Mouse (Mus musculus) heart, embryonic 14.5 days (tissue): ENCODE measurements at regions not wholly inside any gene's neighbourhood (a gene's known extent, or its start where the extent isn't known, plus 50 kb on each side); places are given as distances from the start of the nearest gene placed in this dataset.

Source experiments
- ATAC-seq: fragments of 200-750 bp; cut with Nextera tagmentation; 2 replicates; pipeline ENCODE4 v1.8.0; 2017; ENCODE audit warnings: low read depth, moderate TSS enrichment; ENCODE audit not compliant: insufficient number of reproducible peaks, insufficient read depth, low FRiP score
- H3K27ac ChIP-seq, 2 experiments: fragments of 200-500 bp in 1 of 2; fragments of 300-500 bp in 1 of 2; sonication (generic) in 1 of 2; replicated peaks in 1 of 2; 2 replicates each; pipeline ENCODE4 v1.5.1; 2012 to 2014; ENCODE audit warnings: low read depth in 2 of 2, low read length in 2 of 2, control low read depth in 1 of 2, mild to moderate bottlenecking in 1 of 2, mixed read lengths in 1 of 2; ENCODE audit not compliant: control insufficient read depth in 1 of 2, insufficient read depth in 1 of 2
- H3K27me3 ChIP-seq: fragments of 300-500 bp; sonication (generic); 2 replicates; pipeline ENCODE4 v1.6.1; 2014; ENCODE audit warnings: mild to moderate bottlenecking, low read length, control low read depth; ENCODE audit not compliant: control insufficient read depth, insufficient read depth
- H3K36me3 ChIP-seq: fragments of 300-500 bp; sonication (generic); 2 replicates; pipeline ENCODE4 v1.6.1; 2014; ENCODE audit warnings: mild to moderate bottlenecking, control low read depth, low read length, mixed read lengths; ENCODE audit not compliant: control insufficient read depth, insufficient read depth
- H3K4me1 ChIP-seq, 2 experiments: fragments of 200-500 bp in 1 of 2; fragments of 300-500 bp in 1 of 2; sonication (generic) in 1 of 2; 2 replicates each; pipeline ENCODE4 v1.6.1; 2012 to 2014; ENCODE audit warnings: low read length in 2 of 2, control low read depth in 1 of 2, mixed read lengths in 1 of 2; ENCODE audit not compliant: control insufficient read depth in 2 of 2, insufficient read depth in 2 of 2
- H3K4me2 ChIP-seq: fragments of 300-500 bp; sonication (generic); 2 replicates; pipeline ENCODE4 v1.6.1; 2014; ENCODE audit warnings: mild to moderate bottlenecking, low read length
- H3K4me3 ChIP-seq, 2 experiments: fragments of 200-500 bp in 1 of 2; fragments of 300-500 bp in 1 of 2; sonication (generic) in 1 of 2; 2 replicates each; pipeline ENCODE4 v1.5.1; 2012 to 2014; ENCODE audit warnings: low read length in 2 of 2, mild to moderate bottlenecking in 2 of 2, control low read depth in 1 of 2, low read depth in 1 of 2, moderate library complexity in 1 of 2; ENCODE audit not compliant: control insufficient read depth in 1 of 2, insufficient read depth in 1 of 2
- H3K9ac ChIP-seq: fragments of 300-500 bp; sonication (generic); 2 replicates; pipeline ENCODE4 v1.6.1; 2014; ENCODE audit warnings: mild to moderate bottlenecking, low read length
- H3K9me3 ChIP-seq: fragments of 300-500 bp; sonication (generic); 2 replicates; pipeline ENCODE4 v1.6.1; 2016; ENCODE audit warnings: low read length, control low read depth; ENCODE audit not compliant: control insufficient read depth
- WGBS: fragments of 180-500 bp; shearing (Covaris S2); extraction: QIAGEN DNeasy Blood & Tissue Kit; methylation state at CpG from one replicate; pipeline ENCODE4 v1.1.7; 2014; 5-methylcytosine and 5-hydroxymethylcytosine counted together

DNA sequence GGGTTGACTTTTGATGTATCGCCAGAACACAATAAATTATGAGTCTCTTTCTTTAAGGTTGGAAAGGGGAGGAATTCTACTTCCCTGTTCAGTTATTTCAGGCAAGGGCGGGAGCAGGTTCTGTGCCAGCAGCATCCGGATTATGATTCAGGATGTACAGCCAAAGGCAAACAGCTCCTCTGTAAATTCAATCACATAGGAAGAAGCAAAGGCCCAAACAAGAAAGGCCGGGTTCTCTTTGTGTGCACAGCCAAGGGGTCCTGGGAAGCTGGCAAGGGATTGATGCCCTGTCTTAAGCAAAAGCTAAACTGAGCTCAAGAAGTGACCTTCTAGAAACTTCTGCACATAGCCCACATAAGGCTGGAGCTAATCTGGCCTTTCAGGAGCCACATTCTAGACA, 135.9 kb upstream of the Hes1 start:
- Histone ChIP-seq H3K4me3 (no peak overlapping the region), H3K27me3 (no peaks in the 10 kb centered on the region), H3K36me3 (no peaks in the 10 kb centered on the region), H3K9me3 (0 out of 2 replicates have a peak, but pooled peaks cover 2% of the 10 kb centered on the region), H3K9ac (no peak overlapping the region), H3K4me1 (peaks cover 5 to 7% of the 10 kb centered on the region in 2 experiments; a peak in 2 of 4 replicates), H3K4me2 (no peak overlapping the region), H3K27ac (no peak overlapping the region)
- ATAC-seq = no peak
- WGBS = 91% methylated on average over 4 of the region's 4 CpGs

DNA sequence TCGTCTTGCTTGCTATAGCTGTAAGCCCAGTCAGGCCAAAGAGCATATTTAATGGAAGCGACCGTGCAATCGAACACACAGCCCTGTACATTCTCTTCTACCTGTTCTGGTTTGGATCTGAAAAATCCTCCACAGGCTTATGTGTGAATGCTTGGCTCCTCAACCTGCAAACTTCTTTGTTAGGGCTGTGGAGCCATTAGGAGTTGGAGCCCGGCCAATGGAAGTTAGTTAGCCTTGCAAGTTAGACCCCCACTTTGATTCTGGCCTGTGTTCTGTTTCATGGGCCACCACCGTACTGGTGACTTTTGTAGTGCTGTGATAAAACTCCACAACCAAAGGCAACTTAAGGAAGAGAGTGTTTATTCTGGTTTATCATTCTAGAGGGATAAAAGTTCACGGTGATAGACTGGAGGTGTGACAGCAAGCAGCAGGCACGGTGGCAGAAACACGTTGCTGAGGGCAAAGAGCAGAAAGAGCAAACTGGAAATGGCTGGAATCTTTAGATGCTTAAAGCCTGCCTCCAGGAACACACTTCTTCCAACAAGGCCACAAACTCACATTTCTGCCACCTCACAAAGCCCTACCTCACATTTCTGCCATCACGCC, 132.3 kb upstream of the Hes1 start:
- Histone ChIP-seq H3K36me3 (no peaks in the 10 kb centered on the region), H3K27ac (no peak overlapping the region), H3K9ac (no peak overlapping the region), H3K27me3 (no peaks in the 10 kb centered on the region), H3K4me3 (no peak overlapping the region), H3K4me1 (peaks cover 11 to 18% of the 10 kb centered on the region in 2 experiments), H3K4me2 (no peak overlapping the region), H3K9me3 (0 out of 2 replicates have a peak, but pooled peaks cover 2% of the 10 kb centered on the region)
- ATAC-seq = no peak
- WGBS = 62% methylated on average over 10 of the region's 10 CpGs

GRCm38 (mm10) chr16:29934649-29935048, 129.5 kb upstream of the Hes1 start:
- Histone ChIP-seq H3K27me3 (no peaks in the 10 kb centered on the region), H3K9ac (no peak overlapping the region), H3K4me1 (peaks cover 13 to 21% of the 10 kb centered on the region in 2 experiments), H3K9me3 (no peaks in the 10 kb centered on the region), H3K4me3 (no peak overlapping the region), H3K36me3 (no peaks in the 10 kb centered on the region), H3K27ac (no peak overlapping the region), H3K4me2 (no peak overlapping the region)
- 31% methylated on average over 1 of the region's 1 CpGs for WGBS
- no peak for ATAC-seq

DNA sequence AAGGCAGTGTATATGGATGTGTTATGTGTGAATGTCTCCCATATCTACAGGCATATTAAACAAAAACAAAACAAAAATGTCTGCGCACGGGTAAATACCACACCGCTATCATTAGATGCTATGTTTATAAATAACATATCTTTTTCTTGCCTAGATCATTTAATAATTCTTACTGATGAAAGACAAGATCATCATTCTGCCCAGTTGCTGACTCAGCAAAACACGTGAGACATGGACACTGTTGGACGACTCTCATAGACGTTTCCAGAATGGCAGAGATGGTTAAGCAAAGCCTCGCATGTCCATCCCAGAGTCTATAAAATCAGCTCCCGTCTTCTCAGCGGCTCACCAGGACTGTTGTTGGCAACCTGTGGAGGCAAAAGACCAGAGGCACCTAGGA, 125.5 kb upstream of the Hes1 start:
- peaks cover 13 to 30% of the 10 kb centered on the region in 2 experiments for H3K4me1 ChIP-seq
- no peaks in the 10 kb centered on the region for H3K9me3 ChIP-seq
- no peak overlapping the region for H3K9ac ChIP-seq
- WGBS = 93% methylated on average over 9 of the region's 9 CpGs
- no peak for ATAC-seq
- H3K36me3 ChIP-seq = no peaks in the 10 kb centered on the region
- no peak overlapping the region for H3K27ac ChIP-seq
- H3K4me3 ChIP-seq = no peak overlapping the region
- no peaks in the 10 kb centered on the region for H3K27me3 ChIP-seq
- H3K4me2 ChIP-seq = no peak overlapping the region

- Histone ChIP-seq H3K9me3 (no peaks in the 10 kb centered on the region), H3K36me3 (no peaks in the 10 kb centered on the region), H3K4me3 (no peak overlapping the region), H3K27me3 (no peaks in the 10 kb centered on the region), H3K27ac (no peak overlapping the region), H3K9ac (no peak overlapping the region), H3K4me1 (peaks cover 13 to 27% of the 10 kb centered on the region in 2 experiments), H3K4me2 (no peak overlapping the region)
- 85% methylated on average over 8 of the region's 8 CpGs for WGBS
- no peak for ATAC-seq
Measured at GRCm38 (mm10) chr16:29939331-29939850, 124.8 kb upstream of the Hes1 start.

DNA sequence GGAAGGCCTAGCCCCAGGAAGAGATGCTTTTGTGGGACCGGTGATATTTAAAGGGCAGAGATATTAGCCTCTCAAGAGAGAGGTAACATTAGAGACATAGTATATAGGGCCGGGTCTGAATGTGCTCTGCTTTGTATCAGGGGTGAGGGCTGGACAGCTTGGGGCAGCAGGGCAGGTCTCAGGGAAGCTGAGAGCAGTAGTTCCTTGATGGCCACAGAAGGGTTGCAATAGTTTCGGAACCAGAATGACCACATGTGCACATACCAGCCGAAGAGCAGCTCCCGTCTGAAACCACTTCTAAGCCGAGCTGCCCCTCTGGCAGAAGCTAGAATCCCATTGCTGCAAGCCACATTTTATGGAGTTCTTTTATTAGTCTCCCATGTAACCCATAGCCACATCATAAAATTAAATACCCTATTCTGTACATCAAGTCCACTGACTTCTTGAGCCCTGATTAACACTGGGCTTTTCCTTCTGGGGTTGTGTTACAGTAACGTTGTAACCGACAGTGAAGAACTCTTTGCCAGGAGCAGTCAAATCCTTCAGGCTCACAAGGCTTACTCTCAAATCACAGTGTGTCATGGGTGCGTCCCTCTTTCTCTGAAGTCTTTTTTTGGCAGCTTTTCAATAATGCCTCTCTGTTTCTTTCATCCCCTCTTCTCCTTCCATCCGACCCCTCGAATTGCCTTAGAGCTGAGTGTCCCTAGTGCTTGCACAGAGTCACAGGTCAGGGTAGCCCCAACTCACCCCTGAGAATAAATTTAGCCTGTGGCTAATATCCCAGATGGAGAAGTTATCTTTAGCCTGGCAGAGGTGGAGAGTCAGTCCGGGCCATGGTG, 124.1 kb upstream of the Hes1 start:
- WGBS = 33% methylated on average over 12 of the region's 12 CpGs
- Histone ChIP-seq H3K27ac (no peak overlapping the region), H3K4me3 (no peak overlapping the region), H3K27me3 (no peaks in the 10 kb centered on the region), H3K36me3 (no peaks in the 10 kb centered on the region), H3K4me2 (no peak overlapping the region), H3K9me3 (no peaks in the 10 kb centered on the region), H3K9ac (no peak overlapping the region), H3K4me1 (peaks cover 14 to 23% of the 10 kb centered on the region in 2 experiments)
- ATAC-seq = no peak

- Histone ChIP-seq H3K36me3 (no peaks in the 10 kb centered on the region), H3K4me1 (peaks cover 27 to 37% of the 10 kb centered on the region in 2 experiments), H3K4me2 (no peak overlapping the region), H3K27ac (no peak overlapping the region), H3K4me3 (no peak overlapping the region), H3K9me3 (no peaks in the 10 kb centered on the region), H3K9ac (no peak overlapping the region), H3K27me3 (no peaks in the 10 kb centered on the region)
- no peak for ATAC-seq
- WGBS = 64% methylated on average over 7 of the region's 7 CpGs
Measured at GRCm38 (mm10) chr16:29942111-29942510, 122.1 kb upstream of the Hes1 start.
